ENCODE assay signal across 1 mouse cellular context in the genomic region with DNA sequence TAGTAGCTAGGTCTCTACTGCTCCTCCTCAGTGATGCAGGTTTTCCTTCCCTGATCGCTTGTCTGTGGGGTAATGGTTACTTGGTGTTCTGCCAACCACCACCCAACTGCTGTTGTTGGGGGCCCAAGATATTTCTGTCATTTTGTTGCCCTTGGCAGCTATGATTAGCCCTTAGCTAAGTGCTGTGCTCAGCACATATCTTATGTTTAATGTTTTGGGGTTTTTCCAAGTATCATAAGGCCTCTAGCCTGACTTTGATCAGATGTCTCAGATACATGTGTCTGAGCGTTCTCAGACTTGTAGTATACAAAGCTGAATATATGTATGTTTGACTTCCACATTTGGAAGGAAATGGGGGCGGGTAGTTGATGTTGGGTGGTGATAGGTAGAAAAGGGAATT.
TF ChIP-seq lines count a peak whose summit lies in the region.

No protein-coding gene starts in this region.

TF ChIP-seq in MEL, 35 proteins besides CTCF, POLR2A, EP300 and RAD21 (continued from another document):
- TF ChIP-seq ZNF384 (IDR thresholded peaks at IDR 0.05; ENCODE audit: low read depth, low read length), result peak; percentile 68
- no peak for TF ChIP-seq GABPA (IDR thresholded peaks at IDR 0.05; ENCODE audit: low read depth, low read length)
- peak; percentile 60 for TF ChIP-seq SIN3A (IDR thresholded peaks at IDR 0.05; ENCODE audit: low read length)
- no peak for TF ChIP-seq UBTF (IDR thresholded peaks at IDR 0.05; ENCODE audit: borderline replicate concordance, insufficient read depth, low read depth, low read length)
- TF ChIP-seq MAFK (IDR thresholded peaks at IDR 0.05; ENCODE audit: borderline replicate concordance, low read depth, low read length), result peak; percentile 93
